Mouse (Mus musculus): ENCODE measurements around the gene Pkn2. TPM values are rescaled to one million over a fixed set of nuclear protein-coding genes. Genes with fewer than 3 reads are reported as not detected.

The Pkn2 gene
- polyA plus RNA-seq, 1 experiment from 2014 or later: 50.7 TPM

DNA sequence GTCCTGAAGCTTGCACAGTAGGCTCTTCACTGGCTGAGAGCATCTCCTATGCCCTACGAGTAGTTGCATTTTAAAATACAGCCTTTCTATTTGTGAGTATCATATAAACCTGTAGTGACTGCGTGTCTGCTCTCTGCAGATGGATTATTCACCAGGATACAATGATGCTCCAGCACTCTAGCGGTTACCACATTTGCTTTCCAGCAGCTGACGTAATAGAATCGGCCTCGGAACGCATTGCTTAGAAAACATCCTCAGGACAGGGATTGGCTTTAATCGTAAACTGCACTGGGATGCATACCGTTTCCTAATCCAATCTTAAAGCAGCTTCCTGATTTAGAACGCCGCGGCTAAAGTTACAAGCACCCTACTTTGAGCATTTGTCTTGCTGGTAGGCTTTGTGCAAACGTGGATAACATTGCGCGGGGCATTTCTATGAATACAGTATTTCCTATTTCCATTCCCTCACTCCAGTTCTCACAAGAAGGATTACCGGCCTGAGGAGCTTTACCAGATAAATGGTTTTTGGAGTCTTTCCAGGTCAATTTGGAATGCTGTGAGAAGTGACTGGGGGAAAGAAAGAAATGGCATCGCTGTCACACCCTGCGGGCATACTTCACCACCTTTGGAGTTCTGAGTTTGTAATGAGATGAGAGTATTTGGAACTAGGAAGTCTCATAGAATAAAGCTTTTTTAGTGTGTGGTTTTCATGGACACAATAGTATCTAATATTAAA is 126.5 kb downstream of the Pkn2 start:
- Histone ChIP-seq H3K9me3 (no peaks in the 10 kb centered on the region), H3K27ac (no peak overlapping the region), H3K36me3 (replicated peaks) (no peaks in the 10 kb centered on the region), H3K4me3 (no peak overlapping the region), H3K4me1 (no peaks in the 10 kb centered on the region), H3K27me3 (ENCODE audit: poor library complexity, severe bottlenecking) (no peaks in the 10 kb centered on the region)
- DNase-seq (ENCODE audit: extremely low spot score, low spot score): no peak
- 93% methylated on average over 18 of the region's 18 CpGs for WGBS

DNA sequence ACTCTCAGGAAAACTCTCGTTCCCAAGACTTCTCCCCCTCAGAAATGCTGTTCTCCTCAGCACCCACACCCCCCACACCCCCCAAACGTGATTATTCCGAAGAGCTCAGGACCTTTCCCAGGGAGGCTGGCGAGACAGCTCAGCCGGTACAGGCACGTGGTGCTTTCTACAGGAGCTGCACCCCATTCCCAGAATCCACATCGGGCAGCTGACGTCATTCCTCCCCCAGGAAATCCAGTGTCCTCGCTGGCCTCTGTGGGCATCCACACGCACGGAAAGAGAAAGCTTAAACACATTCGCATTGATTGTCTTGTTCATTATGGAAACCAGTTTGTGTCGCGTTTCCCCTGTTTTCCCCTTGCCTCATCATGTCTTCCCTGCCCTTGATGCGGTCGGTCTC is 132.7 kb downstream of the Pkn2 start:
- DNase-seq (ENCODE audit: extremely low spot score, low spot score): no peak
- Histone ChIP-seq H3K27ac (no peak overlapping the region), H3K36me3 (replicated peaks) (no peaks in the 10 kb centered on the region), H3K9me3 (no peaks in the 10 kb centered on the region), H3K4me3 (no peak overlapping the region), H3K4me1 (no peaks in the 10 kb centered on the region), H3K27me3 (ENCODE audit: poor library complexity, severe bottlenecking) (no peaks in the 10 kb centered on the region)
- 87% methylated on average over 16 of the region's 16 CpGs for WGBS

DNA sequence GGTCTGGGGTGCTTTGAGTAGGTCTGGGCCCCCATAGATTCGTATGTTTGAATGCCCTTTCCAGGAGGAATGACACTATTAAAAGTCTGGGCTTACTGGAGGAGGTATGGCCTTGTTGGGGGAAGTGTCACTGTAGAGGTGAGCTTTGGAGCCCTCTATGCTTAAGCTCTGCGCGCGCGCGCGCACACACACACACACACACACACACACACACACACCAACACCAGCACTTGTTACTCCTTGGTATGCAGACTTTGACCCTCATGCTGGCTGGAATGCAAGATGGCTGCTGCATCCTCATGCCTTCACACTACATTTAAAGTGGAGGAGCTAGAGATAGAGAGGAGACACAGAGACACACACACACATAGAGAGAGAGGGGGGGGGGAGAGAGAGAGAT is 134.1 kb downstream of the Pkn2 start:
- Histone ChIP-seq H3K9me3 (no peaks in the 10 kb centered on the region), H3K36me3 (replicated peaks) (no peaks in the 10 kb centered on the region), H3K27ac (no peak overlapping the region), H3K4me3 (no peak overlapping the region), H3K4me1 (no peaks in the 10 kb centered on the region), H3K27me3 (ENCODE audit: poor library complexity, severe bottlenecking) (no peaks in the 10 kb centered on the region)
- 97% methylated on average over 7 of the region's 7 CpGs for whole genome bisulfite sequencing
- no peak for DNase-seq (ENCODE audit: extremely low spot score, low spot score)

DNA sequence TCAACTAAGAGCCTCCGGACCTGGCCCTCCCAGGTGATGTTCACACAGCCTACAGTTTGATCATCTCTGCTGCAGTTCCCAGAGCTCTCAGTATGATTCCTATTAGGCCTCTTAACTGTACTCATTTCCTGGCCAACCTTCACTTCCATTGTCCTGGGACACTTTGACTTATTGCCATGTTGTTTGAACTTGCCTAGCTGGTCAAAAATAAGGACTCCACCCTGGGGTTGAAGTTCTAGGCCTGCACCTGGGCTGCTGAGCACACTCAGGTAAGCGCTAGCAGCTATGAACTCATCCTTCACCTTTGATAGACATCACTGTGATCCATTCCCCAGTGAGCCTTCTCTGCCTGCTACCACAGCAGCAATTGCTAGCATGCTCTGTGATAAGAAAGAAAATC is 136.7 kb downstream of the Pkn2 start:
- DNase-seq (ENCODE audit: extremely low spot score, low spot score): no peak
- H3K4me1 ChIP-seq: no peaks in the 10 kb centered on the region
- H3K27me3 ChIP-seq (ENCODE audit: poor library complexity, severe bottlenecking): no peaks in the 10 kb centered on the region
- no peak overlapping the region for H3K4me3 ChIP-seq
- no peak overlapping the region for H3K27ac ChIP-seq
- no peaks in the 10 kb centered on the region for H3K9me3 ChIP-seq
- WGBS: 91% methylated on average over 2 of the region's 2 CpGs
- no peaks in the 10 kb centered on the region for H3K36me3 ChIP-seq (replicated peaks)

DNA sequence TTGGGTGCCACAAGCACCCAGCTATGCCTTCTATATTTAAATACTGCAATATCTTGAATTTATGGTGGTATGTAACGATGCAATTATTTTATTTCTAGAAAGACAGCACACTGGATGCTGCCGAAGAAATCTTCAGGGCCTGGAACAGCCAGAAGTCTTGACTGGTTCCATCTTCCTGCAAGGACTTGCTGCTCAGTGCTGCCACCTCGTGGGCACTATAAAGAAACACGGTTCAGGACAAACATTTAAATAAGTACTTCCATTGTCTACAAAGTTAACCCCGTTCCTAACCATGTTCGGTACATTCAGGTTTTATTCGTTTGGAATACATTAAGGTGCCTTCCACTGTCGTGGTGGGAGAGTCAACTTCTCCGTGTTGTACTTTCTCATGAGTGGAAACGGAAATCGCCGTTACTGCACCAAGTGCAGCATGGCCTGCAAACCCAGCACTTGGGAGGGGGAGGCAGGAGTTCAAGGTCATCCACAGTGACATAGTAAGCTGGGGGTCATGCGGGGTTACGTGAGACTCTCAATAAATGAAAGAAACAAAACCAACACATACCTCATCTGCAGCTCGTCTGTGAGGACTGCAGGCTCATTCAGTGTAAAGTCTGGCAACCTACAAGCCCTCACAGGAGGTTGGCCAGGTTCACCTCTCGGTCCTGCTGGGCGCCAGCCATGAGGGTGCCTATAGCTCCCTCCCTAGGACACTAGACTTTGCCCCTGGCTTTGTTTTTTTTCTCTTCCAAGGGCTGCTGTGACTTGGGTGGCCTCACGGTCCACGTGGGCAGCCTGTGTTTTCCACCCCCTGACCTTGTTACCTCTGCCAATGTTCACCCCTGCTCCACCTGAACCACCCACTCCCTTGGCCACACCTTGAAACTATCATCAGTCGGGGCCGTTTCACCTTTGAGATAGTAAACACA is 137.6 kb downstream of the Pkn2 start:
- Histone ChIP-seq H3K27ac (no peak overlapping the region), H3K27me3 (ENCODE audit: poor library complexity, severe bottlenecking) (no peaks in the 10 kb centered on the region), H3K4me1 (no peaks in the 10 kb centered on the region), H3K9me3 (no peaks in the 10 kb centered on the region), H3K36me3 (replicated peaks) (no peaks in the 10 kb centered on the region), H3K4me3 (no peak overlapping the region)
- peak; percentile 51 for DNase-seq (ENCODE audit: extremely low spot score, low spot score)
- 62% methylated on average over 21 of the region's 21 CpGs for WGBS

Other genes starting within 250 kb of the Pkn2 start
- 11.1 and 13.2 TPM in 2 replicates for gene Kyat3, start 181.0 kb downstream of the Pkn2 start, polyA plus RNA-seq (2016; fragmentation: Nextera tagmentation; extraction: Ambion mirVana)
- gene Gtf2b, start 117.0 kb downstream of the Pkn2 start, polyA plus RNA-seq (2016; fragmentation: Nextera tagmentation; extraction: Ambion mirVana): 87.3 and 88.2 TPM in 2 replicates